Mouse (Mus musculus) liver, embryonic 16.5 days (tissue): Measurements from ENCODE around the gene Hormad2. TPM values are rescaled to one million over a fixed set of nuclear protein-coding genes. Genes with fewer than 3 reads are reported as not detected.

Source experiments
- ATAC-seq: fragments of 200-750 bp; cut with Nextera tagmentation; 2 replicates; pipeline ENCODE4 v1.8.0; 2017; ENCODE audit warnings: low read depth, mild to moderate bottlenecking, moderate number of reproducible peaks, moderate library complexity
- H3K27ac ChIP-seq: fragments of 300-500 bp; sonication (generic); 2 replicates; pipeline ENCODE4 v1.5.1; 2014; ENCODE audit warnings: mild to moderate bottlenecking, low read length
- H3K27me3 ChIP-seq: fragments of 300-500 bp; sonication (generic); 2 replicates; pipeline ENCODE4 v1.6.1; 2014; ENCODE audit warnings: low read depth, low read length, mixed read lengths; ENCODE audit not compliant: control insufficient read depth, insufficient read depth
- H3K36me3 ChIP-seq: fragments of 300-500 bp; sonication (generic); 2 replicates; pipeline ENCODE4 v1.6.1; 2014; ENCODE audit warnings: mild to moderate bottlenecking; ENCODE audit not compliant: control insufficient read depth, insufficient read depth
- H3K4me1 ChIP-seq: fragments of 300-500 bp; sonication (generic); 2 replicates; pipeline ENCODE4 v1.6.1; 2014; ENCODE audit warnings: low read depth, low read length, mixed read lengths; ENCODE audit not compliant: control insufficient read depth
- H3K4me2 ChIP-seq: fragments of 300-500 bp; sonication (generic); 2 replicates; pipeline ENCODE4 v1.6.1; 2014; ENCODE audit warnings: low read depth, low read length, mixed read lengths
- H3K4me3 ChIP-seq: fragments of 300-500 bp; sonication (generic); 2 replicates; pipeline ENCODE4 v1.5.1; 2014; ENCODE audit warnings: low read depth, mild to moderate bottlenecking, low read length
- H3K9ac ChIP-seq: fragments of 300-500 bp; sonication (generic); 2 replicates; pipeline ENCODE4 v1.6.1; 2014; ENCODE audit warnings: low read depth, low read length
- H3K9me3 ChIP-seq: fragments of 300-500 bp; sonication (generic); replicated peaks from 2 replicates; pipeline ENCODE4 v1.6.1; 2016; ENCODE audit warnings: low read length; ENCODE audit not compliant: control insufficient read depth
- WGBS: fragments of 180-500 bp; shearing (Covaris S2); extraction: QIAGEN DNeasy Blood & Tissue Kit; methylation state at CpG from one replicate; pipeline ENCODE4 v1.1.7; 2014; ENCODE audit not compliant: insufficient replicate concordance; 5-methylcytosine and 5-hydroxymethylcytosine counted together
- polyA plus RNA-seq: library from polyadenylated mRNA; unstranded; fragments of >200 nt; fragmentation: Nextera tagmentation; extraction: Ambion mirVana; gene quantifications from 2 replicates; pipeline ENCODE4 v1.2.1, GENCODE M21; 2015

Hormad2 gene
- polyA plus RNA-seq, 1 experiment from 2014 or later, result 0.39 TPM

- Histone ChIP-seq H3K27me3 (no peaks in the 10 kb centered on the region), H3K4me3 (no peak overlapping the region), H3K4me1 (no peaks in the 10 kb centered on the region), H3K36me3 (no peaks in the 10 kb centered on the region), H3K9me3 (no peaks in the 10 kb centered on the region), H3K9ac (no peak overlapping the region), H3K27ac (no peak overlapping the region), H3K4me2 (no peak overlapping the region)
- 84% methylated on average over 4 of the region's 4 CpGs for WGBS
- ATAC-seq, result no peak
Observed at GRCm38 (mm10) chr11:4305090-4305489, 135.8 kb downstream of the Hormad2 start.

DNA sequence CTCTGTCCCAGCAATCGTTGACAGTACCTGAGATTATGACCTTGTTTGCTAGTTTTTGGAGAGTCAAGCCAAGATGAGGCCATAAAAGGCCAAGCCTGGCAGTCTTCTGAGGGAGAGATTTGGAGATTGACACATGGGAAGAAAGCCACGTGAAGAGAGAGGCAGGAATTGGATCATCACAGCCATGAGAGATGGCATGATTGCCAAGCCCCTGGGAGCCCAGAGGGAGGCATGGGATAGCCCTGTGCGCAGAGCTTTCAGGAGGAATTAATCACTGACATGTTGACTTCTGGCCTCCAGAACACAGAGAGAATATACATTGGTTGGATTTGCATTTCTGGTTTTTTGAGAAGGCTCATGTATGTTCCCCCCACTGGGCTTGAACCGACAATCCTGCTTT lies 136.7 kb downstream of the Hormad2 start:
- Histone ChIP-seq H3K4me1 (no peaks in the 10 kb centered on the region), H3K4me3 (no peak overlapping the region), H3K27ac (no peak overlapping the region), H3K9ac (no peak overlapping the region), H3K4me2 (no peak overlapping the region), H3K9me3 (no peaks in the 10 kb centered on the region), H3K36me3 (no peaks in the 10 kb centered on the region), H3K27me3 (no peaks in the 10 kb centered on the region)
- ATAC-seq, result no peak
- 62% methylated on average over 4 of the region's 4 CpGs for WGBS

- H3K27ac ChIP-seq, result no peak overlapping the region
- H3K36me3 ChIP-seq, result no peaks in the 10 kb centered on the region
- H3K4me1 ChIP-seq, result no peaks in the 10 kb centered on the region
- H3K9me3 ChIP-seq, result no peaks in the 10 kb centered on the region
- WGBS, result 54% methylated on average over 9 of the region's 9 CpGs
- no peak for ATAC-seq
- H3K27me3 ChIP-seq, result no peaks in the 10 kb centered on the region
- no peak overlapping the region for H3K9ac ChIP-seq
- no peak overlapping the region for H3K4me3 ChIP-seq
- no peak overlapping the region for H3K4me2 ChIP-seq
Observed at GRCm38 (mm10) chr11:4303033-4303432, 137.9 kb downstream of the Hormad2 start.

- Histone ChIP-seq H3K27ac (no peak overlapping the region), H3K9ac (no peak overlapping the region), H3K4me1 (no peaks in the 10 kb centered on the region), H3K4me3 (no peak overlapping the region), H3K27me3 (no peaks in the 10 kb centered on the region), H3K4me2 (no peak overlapping the region), H3K9me3 (no peaks in the 10 kb centered on the region), H3K36me3 (no peaks in the 10 kb centered on the region)
- 65% methylated on average over 5 of the region's 5 CpGs for WGBS
- ATAC-seq, result no peak
Observed at GRCm38 (mm10) chr11:4302363-4302913, 138.5 kb downstream of the Hormad2 start.

DNA sequence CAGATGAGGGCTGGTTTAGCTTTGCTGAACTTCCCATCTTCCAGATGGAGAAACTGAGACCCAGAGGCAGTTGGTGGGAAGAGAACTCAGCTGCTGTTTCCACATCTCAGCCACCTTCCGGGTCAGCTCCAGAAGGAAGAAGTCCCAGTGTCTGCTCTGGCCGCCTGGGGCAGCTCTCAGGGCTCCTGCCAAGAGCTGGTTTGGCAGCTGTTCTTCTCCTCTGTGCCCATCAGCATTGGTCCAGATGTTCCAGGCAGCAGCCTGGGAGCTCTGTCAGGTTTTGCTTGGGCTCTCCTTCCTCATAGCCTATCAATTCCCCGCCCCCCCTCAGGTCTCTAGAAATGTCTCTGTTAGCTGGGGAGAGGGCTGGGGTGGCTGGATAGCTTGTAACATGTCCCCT lies 140.2 kb downstream of the Hormad2 start:
- no peak overlapping the region for H3K9ac ChIP-seq
- H3K27me3 ChIP-seq, result no peaks in the 10 kb centered on the region
- no peak overlapping the region for H3K4me3 ChIP-seq
- H3K4me1 ChIP-seq, result no peaks in the 10 kb centered on the region; the same call in 1 of the 2 replicates
- no peak overlapping the region for H3K4me2 ChIP-seq
- H3K9me3 ChIP-seq, result no peaks in the 10 kb centered on the region
- WGBS, result 57% methylated on average over 3 of the region's 3 CpGs
- ATAC-seq, result no peak
- no peaks in the 10 kb centered on the region for H3K36me3 ChIP-seq
- no peak overlapping the region for H3K27ac ChIP-seq

DNA sequence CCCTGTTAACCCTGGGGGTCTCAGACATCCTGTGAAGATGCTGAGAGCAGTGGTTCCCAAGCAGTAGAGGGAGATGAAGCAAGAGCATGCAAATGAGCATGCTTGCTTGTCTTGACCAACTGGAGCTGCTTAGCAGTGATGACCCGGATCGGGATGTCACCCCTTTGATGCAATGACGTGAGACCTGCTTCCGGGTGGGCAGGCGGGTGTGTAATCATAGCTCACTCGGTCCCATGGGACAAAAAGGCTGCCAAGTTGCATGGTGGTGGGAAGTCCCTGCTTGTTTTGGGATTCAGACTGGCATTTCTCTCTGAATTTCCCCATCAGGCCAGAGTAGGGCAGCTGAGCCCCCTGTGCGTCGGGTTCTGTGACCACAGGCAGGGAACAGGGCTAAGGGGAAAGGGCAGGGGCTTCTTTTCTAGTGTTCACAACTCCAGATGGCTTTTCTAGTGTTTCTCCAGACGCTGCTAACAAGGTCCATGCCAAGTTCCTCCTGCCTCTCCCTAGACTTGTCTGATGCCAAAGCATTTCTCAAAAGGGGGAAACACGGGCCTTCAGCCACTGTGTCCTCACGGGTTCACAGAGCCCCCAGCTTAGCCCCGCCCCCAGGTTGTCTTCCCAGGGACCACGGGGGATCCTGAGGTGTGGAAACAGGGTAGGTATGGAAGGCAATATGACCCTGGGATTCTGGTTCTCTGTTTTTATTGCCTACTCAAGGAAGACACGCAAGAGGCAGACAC lies 141.0 kb downstream of the Hormad2 start:
- H3K27ac ChIP-seq, result no peak overlapping the region
- no peak for ATAC-seq

DNA sequence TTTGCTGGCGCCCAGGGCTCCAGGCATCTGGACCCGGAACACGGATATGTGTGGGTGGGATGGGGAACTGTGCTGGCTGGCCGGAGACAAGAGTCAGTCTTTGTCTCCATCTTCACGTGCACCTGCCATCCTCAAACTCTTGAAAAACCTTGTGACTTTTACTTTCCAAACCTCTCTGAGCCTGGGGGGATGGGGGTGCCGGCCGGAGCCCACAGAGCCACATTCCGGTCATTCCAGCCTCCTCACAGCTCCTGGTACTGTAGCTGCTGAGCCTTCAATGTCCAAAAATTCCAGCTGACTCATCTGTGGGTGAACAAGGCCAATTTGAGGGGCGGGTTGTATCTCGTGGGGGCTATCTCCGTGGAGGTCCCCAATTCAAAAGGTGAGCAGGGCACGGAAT lies 141.7 kb downstream of the Hormad2 start:
- Histone ChIP-seq H3K27ac (no peak overlapping the region), H3K9me3 (no peaks in the 10 kb centered on the region), H3K4me1 (peaks cover 8% of the 10 kb centered on the region), H3K4me2 (no peak overlapping the region), H3K27me3 (peaks cover 5% of the 10 kb centered on the region; the same call in 1 of the 2 replicates), H3K36me3 (no peaks in the 10 kb centered on the region), H3K4me3 (no peak overlapping the region), H3K9ac (no peak overlapping the region)
- WGBS, result 57% methylated on average over 12 of the region's 12 CpGs
- ATAC-seq, result no peak

More for the DNA sequence above, 141.0 kb downstream of the Hormad2 start:
- Histone ChIP-seq H3K27me3 (peaks cover 5% of the 10 kb centered on the region; the same call in 1 of the 2 replicates), H3K36me3 (no peaks in the 10 kb centered on the region), H3K4me2 (no peak overlapping the region), H3K4me1 (peaks cover 4% of the 10 kb centered on the region), H3K9ac (no peak overlapping the region), H3K9me3 (no peaks in the 10 kb centered on the region), H3K4me3 (no peak overlapping the region)
- WGBS, result 53% methylated on average over 14 of the region's 14 CpGs

DNA sequence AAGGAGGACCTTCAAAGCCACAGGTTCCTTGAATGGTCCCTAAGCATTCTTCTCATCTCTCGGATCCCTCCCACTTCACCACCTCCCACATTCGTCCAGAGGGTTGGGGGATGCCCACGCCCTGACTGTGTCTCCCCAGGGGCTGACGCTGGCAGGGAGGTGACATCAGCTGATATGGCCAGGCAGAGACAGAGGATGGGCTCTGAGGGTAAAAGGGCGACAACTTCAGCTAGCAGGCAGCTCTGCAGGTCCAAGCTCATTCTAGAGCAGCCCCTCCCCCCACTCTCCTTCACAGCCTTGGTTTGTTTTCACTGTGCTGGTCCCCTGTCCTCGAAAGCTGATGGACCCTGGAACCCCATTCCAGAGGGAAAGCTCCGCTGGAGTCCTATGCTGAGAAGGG lies 142.3 kb downstream of the Hormad2 start:
- H3K9ac ChIP-seq, result no peak overlapping the region
- WGBS, result 37% methylated on average over 7 of the region's 7 CpGs
- H3K4me3 ChIP-seq, result no peak overlapping the region
- no peak overlapping the region for H3K27ac ChIP-seq
- no peaks in the 10 kb centered on the region for H3K9me3 ChIP-seq
- no peak for ATAC-seq
- H3K4me2 ChIP-seq, result no peak overlapping the region
- peaks cover 8% of the 10 kb centered on the region for H3K4me1 ChIP-seq
- H3K27me3 ChIP-seq, result peaks cover 5% of the 10 kb centered on the region; the same call in 1 of the 2 replicates
- H3K36me3 ChIP-seq, result no peaks in the 10 kb centered on the region

DNA sequence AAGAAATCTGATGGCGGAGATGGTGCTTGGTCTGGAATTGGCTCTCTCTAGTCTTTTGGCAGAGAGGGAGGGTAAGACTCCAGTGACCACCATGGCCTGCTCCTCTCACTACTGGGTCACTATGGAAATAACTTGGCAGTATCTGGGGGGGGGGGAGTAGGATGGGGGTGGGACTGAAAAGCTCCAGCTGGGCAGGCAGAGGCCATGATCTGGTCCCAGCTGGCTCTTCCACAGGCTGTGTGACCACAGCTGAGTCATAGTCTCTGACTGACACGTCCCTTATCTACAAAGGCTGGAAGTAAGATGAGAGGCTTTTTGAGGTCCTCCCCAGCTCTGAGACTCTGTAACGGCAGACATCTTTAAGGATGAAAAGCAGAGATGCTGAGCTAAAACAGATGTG lies 143.2 kb downstream of the Hormad2 start:
- no peak overlapping the region for H3K9ac ChIP-seq
- H3K4me1 ChIP-seq, result peaks cover 15% of the 10 kb centered on the region
- H3K27ac ChIP-seq, result no peak overlapping the region
- WGBS, result 42% methylated on average over 3 of the region's 3 CpGs
- H3K4me3 ChIP-seq, result no peak overlapping the region
- H3K36me3 ChIP-seq, result no peaks in the 10 kb centered on the region
- no peak for ATAC-seq
- H3K9me3 ChIP-seq, result no peaks in the 10 kb centered on the region
- H3K4me2 ChIP-seq, result no peak overlapping the region
- H3K27me3 ChIP-seq, result peaks cover 8% of the 10 kb centered on the region; the same call in 1 of the 2 replicates
